Mouse (Mus musculus) left cerebral cortex, postnatal 36 days (tissue): ENCODE results near the gene H3f3a. TPM values are rescaled to one million over a fixed set of nuclear protein-coding genes. Genes with fewer than 3 reads are reported as not detected.

Experiments
- DNase-seq, 2 experiments: peaks; one replicate each; pipeline ENCODE4 v3.0.0; 2021 to 2022; ENCODE audit warnings: low spot score in 2 of 2, mixed read lengths in 1 of 2
- intact Hi-C: fragments of 180-260 bp; cut with DNase I; formaldehyde crosslinking; loops from one replicate; pipeline ENCODE4 v1.15.1; 2025
- total RNA-seq, 2 experiments: library from RNA; stranded (reverse); gene quantifications; 2 replicates each; pipeline ENCODE4 v1.2.3; 2021

The H3f3a gene
- total RNA-seq, 2 experiments from 2014 or later, result 274 to 285 TPM

DNA sequence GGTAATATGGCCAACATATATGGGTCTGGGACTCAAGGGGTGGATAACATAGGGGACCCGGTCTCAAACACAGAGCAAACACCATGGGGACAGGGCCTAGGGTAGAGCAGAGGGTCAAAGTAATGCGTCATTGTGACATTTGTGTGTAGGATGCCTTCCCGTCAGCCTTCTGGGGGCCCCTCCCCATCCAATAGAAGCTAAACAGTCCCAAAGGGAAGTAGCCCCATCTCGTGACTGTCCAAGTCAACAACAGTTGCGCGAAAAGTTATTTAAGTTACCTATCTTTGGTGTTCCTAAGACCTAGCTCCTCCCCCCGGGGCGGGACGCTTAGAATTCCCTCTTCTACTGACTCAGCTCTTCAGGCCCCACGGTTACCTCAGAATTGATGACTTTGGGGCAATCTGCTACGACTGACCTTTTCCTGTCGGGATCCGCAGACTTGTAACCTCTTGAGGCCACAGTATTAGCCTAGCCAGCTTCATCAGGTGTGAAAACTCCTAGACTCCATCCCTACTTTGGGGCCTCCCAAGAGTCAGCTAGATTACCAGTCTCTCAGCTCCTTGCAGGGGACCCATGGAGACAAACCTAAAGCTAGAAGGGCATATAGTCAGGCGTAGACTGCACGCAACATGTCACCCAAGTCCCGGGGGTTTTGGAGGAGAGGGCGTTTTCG, 20.2 kb downstream of the H3f3a start:
- intact Hi-C loops, result no loop called here
- no peak for DNase-seq

GRCm38 (mm10) chr1:180792814-180793213, 20.9 kb downstream of the H3f3a start:
- intact Hi-C loops, result no loop called here
- no peak for DNase-seq

GRCm38 (mm10) chr1:180791821-180792480, 21.8 kb downstream of the H3f3a start:
- intact Hi-C loops, result no loop called here
- DNase-seq, result no peak

GRCm38 (mm10) chr1:180783580-180783928, 30.2 kb downstream of the H3f3a start:
- DNase-seq, result no peak
- intact Hi-C loops, result no loop called here

DNA sequence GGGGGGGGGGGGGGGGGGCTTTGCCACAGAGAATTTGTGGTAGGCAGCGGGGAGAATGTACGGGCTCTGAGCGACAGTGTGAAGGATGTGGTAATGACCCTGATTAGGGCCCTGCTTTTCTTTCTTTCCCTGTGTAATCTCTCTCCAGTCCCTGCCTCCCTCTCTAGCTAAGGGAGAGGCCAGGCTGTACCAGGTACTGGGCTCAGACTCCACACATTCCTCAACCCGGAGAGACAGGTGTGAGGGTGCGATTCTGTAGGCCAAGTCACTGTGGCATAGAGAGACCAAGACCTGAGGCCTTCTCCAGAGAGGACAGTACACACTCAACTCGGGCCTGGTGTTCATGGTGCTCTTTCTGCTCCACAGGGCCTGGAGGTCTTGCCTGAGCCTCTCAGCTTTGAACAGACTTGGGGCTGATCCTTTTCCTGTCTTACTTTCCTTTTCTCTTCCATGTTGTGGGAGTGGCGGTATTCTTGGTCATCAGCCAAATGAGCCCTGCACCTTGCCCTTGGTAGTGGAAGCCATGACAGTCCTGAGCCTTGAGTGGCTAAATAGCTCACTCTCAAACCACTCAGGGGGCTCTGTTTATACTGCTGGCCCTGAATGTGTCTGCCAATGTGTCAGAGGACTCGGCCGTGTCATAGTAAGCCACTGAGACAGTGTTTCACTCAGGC, 30.7 kb downstream of the H3f3a start:
- no peak for DNase-seq
- intact Hi-C loops, result no loop called here

- no peak for DNase-seq
- intact Hi-C loops, result no loop called here
Observed at GRCm38 (mm10) chr1:180781250-180781649, 32.5 kb downstream of the H3f3a start.

GRCm38 (mm10) chr1:180780291-180780690, 33.5 kb downstream of the H3f3a start:
- intact Hi-C loops, result no loop called here
- no peak for DNase-seq

- no peak for DNase-seq
- intact Hi-C loops, result loop anchor here (5.0 kb wide), 1 partner anchor 33 kb away; the partner anchor contains the start of gene H3f3a
Observed at GRCm38 (mm10) chr1:180778941-180779340, 34.8 kb downstream of the H3f3a start.

DNA sequence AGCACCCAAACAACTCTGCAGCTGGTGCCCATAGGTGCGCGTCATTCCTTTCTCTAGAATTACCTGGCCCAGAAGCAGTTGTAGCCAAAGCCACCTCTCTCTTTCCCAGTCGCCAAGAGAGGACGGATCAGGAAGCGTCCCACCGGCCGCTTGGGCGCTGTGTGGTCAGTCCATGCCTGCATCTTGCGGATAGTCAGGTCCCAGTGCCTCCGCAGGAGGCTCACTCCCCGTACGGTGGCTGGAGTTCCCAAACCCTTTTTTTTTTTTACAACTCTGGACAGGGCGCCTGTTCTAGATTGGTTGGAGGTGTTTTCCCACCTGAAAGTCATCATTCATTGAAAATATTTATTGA, 35.4 kb downstream of the H3f3a start:
- intact Hi-C loops, result loop anchor here (5.0 kb wide), 1 partner anchor 34 kb away; the partner anchor contains the start of gene H3f3a
- no peak for DNase-seq

- intact Hi-C loops, result loop anchor here (5.0 kb wide), 1 partner anchor 34 kb away; the partner anchor contains the start of gene H3f3a
- DNase-seq, result peak; percentile 74 to 76
Observed at GRCm38 (mm10) chr1:180777660-180778402, 35.9 kb downstream of the H3f3a start.

DNA sequence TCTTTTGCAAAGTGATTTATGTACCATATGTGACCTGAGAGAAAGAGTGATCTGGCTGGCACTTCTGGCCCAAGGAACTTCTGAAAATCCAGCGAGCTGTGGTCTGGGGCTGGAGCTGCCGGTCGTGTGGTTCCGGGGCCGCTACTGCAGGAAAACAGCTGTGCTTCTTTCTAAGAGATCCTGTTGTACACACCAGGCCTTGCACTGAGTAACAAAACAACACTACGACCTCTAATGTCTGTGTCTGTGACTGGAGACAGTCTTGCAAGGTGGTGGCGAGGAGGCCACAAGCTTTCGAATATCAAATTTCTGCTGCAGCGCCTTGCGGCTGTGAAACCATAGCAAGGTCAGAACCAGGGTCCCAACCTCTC, 36.5 kb downstream of the H3f3a start:
- DNase-seq, result peak in 1 of 2 experiments; percentile 18
- intact Hi-C loops, result loop anchor here (5.0 kb wide), 1 partner anchor 35 kb away; the partner anchor contains the start of gene H3f3a

- DNase-seq, result no peak
- intact Hi-C loops, result loop anchor here (5.0 kb wide), 1 partner anchor 36 kb away; the partner anchor contains the start of gene H3f3a
Observed at GRCm38 (mm10) chr1:180776494-180776893, 37.2 kb downstream of the H3f3a start.

GRCm38 (mm10) chr1:180775849-180776493, 37.8 kb downstream of the H3f3a start:
- intact Hi-C loops, result loop anchor here (5.0 kb wide), 1 partner anchor 36 kb away; the partner anchor contains the start of gene H3f3a
- DNase-seq, result no peak

GRCm38 (mm10) chr1:180775317-180775716, 38.4 kb downstream of the H3f3a start:
- no peak for DNase-seq
- intact Hi-C loops, result loop anchor here (5.0 kb wide), 1 partner anchor 37 kb away; the partner anchor contains the start of gene H3f3a

- intact Hi-C loops, result loop anchor here (5.0 kb wide), 1 partner anchor 38 kb away; the partner anchor contains the start of gene H3f3a
- DNase-seq, result no peak
Observed at GRCm38 (mm10) chr1:180774664-180775063, 39.1 kb downstream of the H3f3a start.

GRCm38 (mm10) chr1:180772291-180772690, 41.5 kb downstream of the H3f3a start:
- intact Hi-C loops, result no loop called here
- DNase-seq, result no peak

- intact Hi-C loops, result no loop called here
- DNase-seq, result no peak
Observed at GRCm38 (mm10) chr1:180771722-180772121, 42.0 kb downstream of the H3f3a start.

- no peak for DNase-seq
- intact Hi-C loops, result no loop called here
Observed at GRCm38 (mm10) chr1:180771306-180771705, 42.4 kb downstream of the H3f3a start.
